Mouse (Mus musculus) thymus, adult 2 months (tissue): ENCODE data around the gene Gm815.

Experiments
- CTCF ChIP-seq: fragments of 200-500 bp; IDR thresholded peaks from 2 replicates; pipeline ENCODE4 v1.5.1; 2012; ENCODE audit warnings: mild to moderate bottlenecking, control low read depth, low read length, moderate library complexity, borderline replicate concordance; ENCODE audit not compliant: control insufficient read depth, poor library complexity, insufficient read depth; ENCODE audit errors: extremely low read depth
- POLR2A ChIP-seq: fragments of 200-500 bp; IDR thresholded peaks from 2 replicates; pipeline ENCODE4 v1.6.1; 2012; ENCODE audit warnings: mild to moderate bottlenecking, low read length, control low read depth, moderate library complexity; ENCODE audit not compliant: control insufficient read depth, poor library complexity, insufficient read depth; ENCODE audit errors: extremely low read depth

GRCm38 (mm10) chr19:26891306-26891964 is 5.8 kb downstream of the Gm815 start:
- no peak for TF ChIP-seq CTCF
- TF ChIP-seq POLR2A = no peak
